Mouse (Mus musculus): ENCODE data around the gene Emcn.

Gene Emcn

GRCm38 (mm10) chr3:137415451-137416086, 74.7 kb downstream of the Emcn start:
- no peak for DNase-seq

- no peak for DNase-seq
Measured at GRCm38 (mm10) chr3:137418636-137419035, 77.8 kb downstream of the Emcn start.

- no peak for DNase-seq
Measured at GRCm38 (mm10) chr3:137429516-137429915, 88.6 kb downstream of the Emcn start.

- DNase-seq = no peak
Measured at GRCm38 (mm10) chr3:137464902-137465629, 124.2 kb downstream of the Emcn start.

GRCm38 (mm10) chr3:137465953-137466352, 125.1 kb downstream of the Emcn start:
- DNase-seq = no peak

GRCm38 (mm10) chr3:137466766-137467165, 125.9 kb downstream of the Emcn start:
- DNase-seq = no peak

GRCm38 (mm10) chr3:137467386-137467785, 126.5 kb downstream of the Emcn start:
- no peak for DNase-seq

- DNase-seq = no peak
Measured at GRCm38 (mm10) chr3:137472145-137472544, 131.3 kb downstream of the Emcn start.

- DNase-seq = no peak
Measured at GRCm38 (mm10) chr3:137479761-137480339, 139.0 kb downstream of the Emcn start.

- DNase-seq = no peak
Measured at GRCm38 (mm10) chr3:137481157-137481556, 140.3 kb downstream of the Emcn start.
